Mouse (Mus musculus) B cell, adult 2 months (primary cell): ENCODE measurements at regions not wholly inside any gene's neighbourhood (a gene's known extent, or its start where the extent isn't known, plus 50 kb on each side); places are given as distances from the start of the nearest gene placed in this dataset.

ENCODE experiments used
- DNase-seq, 2 experiments: peaks; one replicate each; pipeline ENCODE4 v3.0.0; 2022

DNA sequence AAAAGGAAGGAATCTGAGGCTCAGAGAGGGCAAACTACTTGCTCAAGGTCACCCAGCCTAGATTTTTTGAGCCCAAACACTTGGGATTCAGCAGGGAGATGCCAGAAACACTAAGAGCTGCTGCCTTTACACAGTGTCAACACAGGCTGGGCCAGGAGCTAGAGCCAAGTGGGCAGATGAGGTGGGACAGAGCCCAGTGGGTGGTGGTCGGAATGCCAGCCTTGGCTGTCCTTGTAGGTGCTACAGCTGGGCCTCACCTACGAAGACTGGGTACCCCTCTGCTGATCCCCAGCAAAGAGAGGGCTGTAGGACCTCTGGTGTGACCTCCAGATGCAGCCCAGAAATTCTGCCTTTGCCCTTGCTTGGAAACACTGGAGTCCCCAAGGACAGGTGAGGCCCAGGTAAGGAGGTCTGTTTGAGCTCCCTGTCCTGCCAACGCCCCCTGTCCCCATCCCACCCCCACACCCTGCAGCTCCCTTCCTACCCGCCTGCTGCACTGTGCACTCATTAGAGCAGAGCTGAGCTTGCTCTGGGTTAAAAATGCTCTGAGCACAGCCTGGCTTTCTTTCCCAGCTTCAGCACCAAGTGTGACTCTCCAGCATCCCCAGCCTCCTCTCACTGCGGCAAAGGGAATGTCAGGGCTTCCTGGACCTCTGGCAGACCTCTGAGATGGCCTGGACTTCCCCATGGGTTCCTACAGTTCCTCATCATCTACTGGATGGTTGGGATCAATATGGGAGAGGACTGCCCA, 76.2 kb downstream of the Cstad start:
- DNase-seq: no peak

DNA sequence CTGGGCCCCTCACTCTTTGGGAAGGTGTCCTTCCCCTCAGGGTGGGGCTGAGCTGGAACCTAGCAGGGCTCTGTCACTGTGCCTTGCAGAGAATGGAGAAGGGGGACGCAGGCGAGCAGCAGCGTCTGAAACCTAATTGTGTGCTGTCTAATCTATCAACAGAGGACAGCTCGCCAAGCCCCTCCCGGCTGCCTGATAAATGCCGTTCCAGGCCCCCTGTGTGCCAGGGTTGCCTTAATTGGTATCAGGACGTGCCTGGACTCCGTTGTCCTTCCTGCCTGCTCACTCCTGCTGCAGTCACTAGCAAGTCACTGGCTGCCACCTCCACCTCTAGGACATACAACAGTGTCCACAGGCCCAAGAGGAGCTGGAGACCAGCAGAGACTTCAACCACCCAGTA, 72.6 kb downstream of the Cstad start:
- DNase-seq: no peak

DNA sequence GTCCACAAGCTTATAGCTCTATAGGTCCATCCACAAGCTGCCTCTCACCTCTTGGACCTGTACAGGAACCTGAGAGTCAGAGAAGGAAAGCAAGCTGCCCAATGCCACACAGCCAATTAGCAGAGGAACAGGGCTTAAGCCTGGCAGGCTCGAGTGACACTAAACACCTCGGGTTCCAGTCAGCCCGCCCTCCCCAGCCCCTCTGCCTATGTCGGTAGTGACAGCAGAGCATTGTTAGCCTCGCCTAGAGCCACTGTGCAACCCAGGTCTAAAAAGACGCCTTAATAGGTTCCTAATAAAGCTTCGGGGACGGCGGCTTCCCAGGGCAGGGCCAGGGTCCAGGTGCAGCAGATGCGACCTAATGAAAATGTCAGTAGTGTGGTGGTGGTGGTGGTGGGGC, 66.3 kb downstream of the Cstad start:
- DNase-seq: no peak

- DNase-seq: no peak
These were observed 65.8 kb downstream of the Cstad start for GRCm38 (mm10) chr2:30660613-30660991.

DNA sequence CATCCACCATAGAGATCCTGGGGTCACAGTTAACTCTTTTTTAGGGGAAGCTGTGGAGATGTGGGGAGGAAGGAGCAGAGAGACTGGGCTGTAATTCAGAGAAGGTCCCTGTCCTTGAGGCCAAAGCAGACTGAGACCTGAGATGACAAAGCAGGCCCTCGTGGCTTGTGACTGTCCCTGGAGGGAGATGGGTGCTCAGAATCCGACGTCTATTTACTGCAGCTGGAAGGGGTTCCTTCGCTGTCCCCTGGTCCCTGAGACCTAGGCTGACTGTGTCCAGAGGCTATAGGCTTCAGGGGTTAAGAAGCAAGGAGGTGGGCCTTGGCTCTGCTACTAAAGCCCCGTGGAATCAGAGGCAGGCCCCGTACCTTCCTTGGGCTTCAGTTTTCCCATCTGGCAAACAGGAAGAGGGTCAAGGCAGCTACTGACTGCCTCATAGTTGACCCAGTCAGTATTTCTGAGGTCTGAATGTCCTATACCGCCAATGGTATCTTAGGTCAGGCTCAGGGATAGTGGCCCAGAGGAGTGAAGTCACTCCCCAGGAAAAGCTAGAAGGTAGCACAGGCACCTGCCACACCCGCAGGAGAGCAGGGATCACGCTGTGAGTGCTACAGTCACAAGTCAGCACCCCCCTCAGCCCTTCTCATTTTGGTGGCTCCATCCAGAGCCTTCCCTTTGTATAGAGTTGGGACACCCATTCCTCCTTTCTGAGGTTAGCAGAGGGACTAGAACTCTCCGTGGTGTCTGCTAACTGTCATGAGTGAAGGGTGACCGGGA, 65.2 kb downstream of the Cstad start:
- no peak for DNase-seq

- peak; percentile 26 to 37 for DNase-seq
These were observed 64.2 kb downstream of the Cstad start for GRCm38 (mm10) chr2:30658844-30659555.
